Mouse (Mus musculus) mouse embryonic stem cell (cell line): ENCODE measurements around the gene Rbmxl2.

Experiments used
- in situ Hi-C, 2 experiments: fragments of 300-500 bp; cut with MboI; formaldehyde crosslinking; loops; 1 replicate in 1 of 2; 3 replicates in 1 of 2; pipeline ENCODE4 v1.14.3; 2019 to 2020; ENCODE audit warnings: low sequenced_read_pairs in 2 of 2, low pct_unique_long_range_greater_than_20kb in 1 of 2, mixed read lengths in 1 of 2; ENCODE audit not compliant: unreplicated experiment in 1 of 2

The Rbmxl2 gene

GRCm38 (mm10) chr7:107209204-107209860 lies at the start of gene Rbmxl2:
Rbmxl2 (plus strand) TSS chr7:107209445.
- in situ Hi-C loops = loop anchor here (25.0 kb wide), 2 partner anchors 353 to 528 kb away; partner anchors contain the start of gene Olfml1 (in 1 of the 2)

GRCm38 (mm10) chr7:107166690-107167089 lies 42.6 kb upstream of the Rbmxl2 start, which contains the start of gene Nlrp14:
Nlrp14 (plus strand) TSS chr7:107166990.
- in situ Hi-C loops = no loop called here

DNA sequence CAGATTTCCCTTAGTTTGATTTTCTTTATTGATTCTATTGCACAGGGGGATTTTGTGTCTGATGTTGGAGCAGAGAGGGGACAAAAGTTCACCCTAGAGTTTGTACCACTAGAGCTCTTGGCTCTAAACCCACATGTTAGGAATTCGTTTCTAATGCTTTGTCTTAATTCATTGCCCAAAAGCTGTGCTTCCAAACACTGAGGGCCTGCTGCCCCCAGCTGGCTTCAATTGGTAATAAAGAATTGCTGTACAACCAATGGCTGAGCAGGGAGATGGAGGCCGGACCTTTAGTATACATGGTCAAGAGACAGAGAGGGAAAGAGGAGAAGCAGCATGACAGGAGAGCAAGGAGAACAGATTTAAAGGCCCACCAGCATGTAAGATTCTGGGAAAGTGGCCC lies 28.8 kb upstream of the Rbmxl2 start:
- in situ Hi-C loops = no loop called here

GRCm38 (mm10) chr7:107201817-107202216 lies 7.4 kb upstream of the Rbmxl2 start:
- in situ Hi-C loops = loop anchor here (25.0 kb wide), 2 partner anchors 360 to 535 kb away; partner anchors contain the start of gene Olfml1 (in 1 of the 2)

GRCm38 (mm10) chr7:107207843-107208242 lies 1.4 kb upstream of the Rbmxl2 start:
- in situ Hi-C loops = loop anchor here (25.0 kb wide), 2 partner anchors 354 to 529 kb away; partner anchors contain the start of gene Olfml1 (in 1 of the 2)

GRCm38 (mm10) chr7:107210126-107210576 lies 906 bp downstream of the Rbmxl2 start:
- in situ Hi-C loops = loop anchor here (10.0 to 25.0 kb wide), 4 partner anchors 315 to 527 kb away; partner anchors contain the start of gene Olfml1 (in 2 of the 2)

DNA sequence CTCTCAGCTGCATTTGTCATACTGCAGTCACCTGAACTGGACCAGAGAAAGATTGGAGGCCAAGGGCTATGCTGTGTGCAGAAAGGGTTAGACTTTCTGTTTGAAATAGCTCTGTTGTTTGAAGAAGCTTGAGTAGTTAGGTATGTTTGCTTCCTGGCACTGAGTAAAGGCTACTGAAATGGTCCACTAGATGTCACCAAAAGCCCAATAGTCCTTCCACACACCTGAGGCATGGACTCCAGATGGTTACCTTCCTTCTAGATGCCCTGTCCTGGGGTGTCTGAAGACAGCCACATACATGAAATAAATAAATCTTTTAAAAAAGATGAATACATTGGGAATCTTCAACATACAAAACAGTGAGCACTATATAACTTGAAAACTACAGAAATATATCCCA lies 6.5 kb downstream of the Rbmxl2 start:
- in situ Hi-C loops = loop anchor here (10.0 to 25.0 kb wide), 4 partner anchors 309 to 522 kb away; partner anchors contain the start of gene Olfml1 (in 2 of the 2)

DNA sequence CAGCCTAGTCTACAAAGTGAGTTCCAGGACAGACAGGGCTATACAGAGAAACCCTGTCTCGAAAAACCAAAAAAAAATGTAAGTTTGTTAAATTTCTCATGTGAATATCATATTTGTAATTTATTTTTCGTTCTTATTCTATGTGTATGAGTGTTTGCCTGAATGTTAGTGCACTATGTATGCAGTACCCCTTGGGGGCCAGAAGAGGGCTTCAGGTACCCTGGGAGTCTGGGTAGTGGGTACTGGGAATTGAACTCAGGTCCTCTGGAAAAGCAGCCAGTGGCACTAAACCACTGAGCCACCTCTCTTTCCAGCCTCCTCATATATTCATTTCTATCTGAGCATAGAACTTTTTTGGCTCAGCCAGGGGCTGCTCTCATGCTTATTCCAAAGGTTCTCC lies 7.6 kb downstream of the Rbmxl2 start:
- in situ Hi-C loops = loop anchor here (10.0 to 25.0 kb wide), 4 partner anchors 308 to 520 kb away; partner anchors contain the start of gene Olfml1 (in 2 of the 2)

GRCm38 (mm10) chr7:107236854-107237253 lies 27.6 kb downstream of the Rbmxl2 start:
- in situ Hi-C loops = no loop called here

DNA sequence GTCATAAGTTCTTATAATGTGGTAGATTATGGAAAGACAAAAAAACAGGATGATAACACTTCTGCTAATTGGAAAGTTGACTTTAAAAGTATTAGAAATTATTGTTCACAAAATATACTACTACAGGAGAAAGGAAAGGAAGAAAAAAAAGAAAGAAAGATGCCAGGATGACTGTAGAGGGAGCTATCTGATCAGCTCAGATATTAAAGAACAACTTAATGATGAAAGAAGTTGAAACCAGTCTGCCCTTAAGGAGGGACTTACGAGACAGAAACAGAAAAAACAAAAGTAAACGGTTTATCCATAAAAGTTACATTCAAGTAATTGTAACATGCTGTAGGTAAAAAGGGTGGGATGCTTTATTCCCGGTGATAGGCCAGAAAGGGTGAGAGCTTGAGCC lies 28.3 kb downstream of the Rbmxl2 start:
- in situ Hi-C loops = no loop called here

- in situ Hi-C loops = no loop called here
Measured at GRCm38 (mm10) chr7:107241371-107241883, 32.2 kb downstream of the Rbmxl2 start.

- in situ Hi-C loops = no loop called here
Measured at GRCm38 (mm10) chr7:107250211-107250985, 41.2 kb downstream of the Rbmxl2 start.

DNA sequence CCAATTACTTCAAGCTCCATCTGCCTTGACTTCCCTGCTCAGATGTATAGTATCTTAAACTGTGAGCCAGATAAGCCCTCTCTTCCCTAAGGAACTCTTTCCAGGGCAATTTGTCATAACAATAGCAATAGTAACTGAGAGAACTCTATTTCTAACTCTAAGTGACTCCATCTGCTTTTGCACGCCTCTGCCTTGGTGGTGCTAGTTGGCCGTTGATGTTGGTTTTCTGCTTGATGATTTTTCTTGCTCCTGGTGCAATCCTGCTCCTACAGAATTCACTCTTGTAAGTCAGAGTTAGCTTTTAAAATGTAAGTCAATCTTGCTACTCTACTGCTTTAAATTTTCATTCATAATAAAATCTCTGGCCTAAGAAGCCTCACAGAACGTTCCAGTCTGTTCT lies 44.1 kb downstream of the Rbmxl2 start:
- in situ Hi-C loops = no loop called here

DNA sequence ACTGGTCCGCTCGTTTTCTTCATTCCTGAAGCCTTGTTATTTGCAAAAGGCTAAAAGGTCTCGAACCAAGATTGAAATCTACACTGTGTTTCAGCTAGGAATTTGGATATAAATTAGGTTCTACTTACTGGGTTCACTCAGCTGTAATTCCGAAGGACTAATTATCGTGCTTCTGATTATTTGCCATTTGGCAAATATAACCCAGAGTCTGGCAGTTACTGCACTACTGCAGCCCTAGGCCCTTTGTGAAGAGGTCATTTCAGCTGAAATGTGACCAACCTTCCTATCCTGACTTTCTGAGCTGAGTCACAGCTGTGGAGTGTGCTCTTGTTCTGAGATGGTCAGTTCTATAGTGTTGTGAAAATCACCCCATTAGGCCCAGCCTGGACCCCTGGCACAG lies 50.7 kb downstream of the Rbmxl2 start:
- in situ Hi-C loops = no loop called here
